Mouse (Mus musculus) liver, embryonic 13.5 days (tissue): Measurements from ENCODE around the gene Vasn. TPM values are rescaled to one million over a fixed set of nuclear protein-coding genes. Genes with fewer than 3 reads are reported as not detected.

Source experiments
- ATAC-seq: fragments of 200-750 bp; cut with Nextera tagmentation; 2 replicates; pipeline ENCODE4 v1.8.0; 2017; ENCODE audit warnings: low read depth, mild to moderate bottlenecking, moderate number of reproducible peaks, moderate library complexity
- DNase-seq: peaks from one replicate; pipeline ENCODE4 v3.0.0; 2022
- H3K27ac ChIP-seq: fragments of 300-500 bp; sonication (generic); 2 replicates; pipeline ENCODE4 v1.5.1; 2015; ENCODE audit warnings: moderate library complexity, mild to moderate bottlenecking, inconsistent platforms
- H3K27me3 ChIP-seq: fragments of 300-500 bp; sonication (generic); 2 replicates; pipeline ENCODE4 v1.6.1; 2015; ENCODE audit warnings: mild to moderate bottlenecking, inconsistent platforms
- H3K36me3 ChIP-seq: fragments of 300-500 bp; sonication (generic); 2 replicates; pipeline ENCODE4 v1.6.1; 2015; ENCODE audit warnings: mild to moderate bottlenecking, inconsistent platforms
- H3K4me1 ChIP-seq: fragments of 300-500 bp; sonication (generic); replicated peaks from 2 replicates; pipeline ENCODE4 v1.6.1; 2015; ENCODE audit warnings: inconsistent platforms
- H3K4me2 ChIP-seq: fragments of 300-500 bp; sonication (generic); 2 replicates; pipeline ENCODE4 v1.6.1; 2015; ENCODE audit warnings: inconsistent platforms, mild to moderate bottlenecking, moderate library complexity
- H3K4me3 ChIP-seq: fragments of 300-500 bp; sonication (generic); replicated peaks from 2 replicates; pipeline ENCODE4 v1.5.1; 2015; ENCODE audit warnings: mild to moderate bottlenecking, inconsistent platforms
- H3K9ac ChIP-seq: fragments of 300-500 bp; sonication (generic); 2 replicates; pipeline ENCODE4 v1.6.1; 2015; ENCODE audit warnings: mild to moderate bottlenecking, inconsistent platforms
- H3K9me3 ChIP-seq: fragments of 300-500 bp; sonication (generic); replicated peaks from 2 replicates; pipeline ENCODE4 v1.6.1; 2016; ENCODE audit warnings: inconsistent platforms
- WGBS: fragments of 180-500 bp; shearing (Covaris S2); methylation state at CpG from one replicate; pipeline ENCODE4 v1.1.7; 2015; ENCODE audit not compliant: insufficient replicate concordance; 5-methylcytosine and 5-hydroxymethylcytosine counted together
- polyA plus RNA-seq: library from polyadenylated mRNA; unstranded; fragments of >200 nt; fragmentation: Nextera tagmentation; extraction: Ambion mirVana; gene quantifications from 2 replicates; pipeline ENCODE4 v1.2.1, GENCODE M21; 2015

Gene Vasn
- polyA plus RNA-seq, 1 experiment from 2014 or later: 2.9 TPM

DNA sequence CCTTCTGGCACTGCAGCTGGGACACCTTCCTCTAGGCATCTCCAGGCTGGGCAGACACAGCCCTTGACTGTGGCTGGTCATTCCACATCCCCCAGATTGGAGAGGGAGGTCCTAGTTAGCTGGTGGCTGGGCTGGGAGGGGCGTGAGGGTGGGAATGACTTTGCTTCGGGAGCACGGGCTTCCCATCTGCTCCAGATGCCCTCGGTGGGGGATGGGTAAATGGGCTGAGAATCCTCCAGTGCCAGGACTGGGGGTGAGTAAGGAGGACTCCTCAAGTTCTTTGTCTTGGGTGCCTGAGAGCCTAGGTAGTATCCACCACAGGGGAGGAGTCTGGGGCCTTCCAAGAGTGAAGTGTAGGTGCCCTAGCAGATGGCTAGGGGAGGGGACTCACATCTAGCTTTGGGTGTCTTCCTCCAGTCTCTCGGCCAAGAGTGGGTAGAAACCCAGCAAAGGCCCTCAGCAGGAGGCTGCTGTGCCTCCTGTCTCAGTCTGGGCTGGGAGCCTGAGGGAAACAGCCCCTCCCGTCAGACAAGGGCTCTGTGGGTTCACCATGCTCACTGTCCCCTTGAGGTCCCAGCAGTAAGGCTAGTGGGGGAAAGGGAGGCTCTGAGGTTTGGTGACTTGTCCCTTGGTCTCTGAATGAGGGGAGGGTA lies 40.7 kb upstream of the Vasn start:
- peaks cover 40% of the 10 kb centered on the region for H3K27me3 ChIP-seq
- no peaks in the 10 kb centered on the region for H3K9me3 ChIP-seq
- no peak overlapping the region for H3K9ac ChIP-seq
- no peak for DNase-seq
- WGBS: 53% methylated on average over 6 of the region's 6 CpGs
- H3K36me3 ChIP-seq: no peaks in the 10 kb centered on the region
- peaks cover 79% of the 10 kb centered on the region for H3K4me1 ChIP-seq
- no peak overlapping the region for H3K4me2 ChIP-seq
- no peak overlapping the region for H3K27ac ChIP-seq
- H3K4me3 ChIP-seq: no peak overlapping the region
- ATAC-seq: no peak

GRCm38 (mm10) chr16:4599616-4600015 lies 40.1 kb upstream of the Vasn start:
- ATAC-seq: no peak
- no peak overlapping the region for H3K27ac ChIP-seq
- H3K4me3 ChIP-seq: no peak overlapping the region
- H3K27me3 ChIP-seq: peaks cover 34% of the 10 kb centered on the region
- H3K4me2 ChIP-seq: no peak overlapping the region
- H3K4me1 ChIP-seq: peaks cover 85% of the 10 kb centered on the region
- H3K9me3 ChIP-seq: no peaks in the 10 kb centered on the region
- no peak overlapping the region for H3K9ac ChIP-seq
- no peak for DNase-seq
- no peaks in the 10 kb centered on the region for H3K36me3 ChIP-seq
- 55% methylated on average over 3 of the region's 3 CpGs for WGBS

- H3K4me1 ChIP-seq: peaks cover 87% of the 10 kb centered on the region
- H3K9me3 ChIP-seq: no peaks in the 10 kb centered on the region
- 54% methylated on average over 9 of the region's 9 CpGs for WGBS
- H3K9ac ChIP-seq: no peak overlapping the region
- H3K27ac ChIP-seq: peak overlapping the region; percentile 61; the same call in 1 of the 2 replicates
- ATAC-seq: no peak
- peaks cover 22% of the 10 kb centered on the region for H3K27me3 ChIP-seq
- H3K4me2 ChIP-seq: no peak overlapping the region
- H3K4me3 ChIP-seq: no peak overlapping the region
- DNase-seq: no peak
- no peaks in the 10 kb centered on the region for H3K36me3 ChIP-seq
These were observed 38.9 kb upstream of the Vasn start for GRCm38 (mm10) chr16:4600701-4601310.

GRCm38 (mm10) chr16:4602189-4602588 lies 37.6 kb upstream of the Vasn start:
- H3K27ac ChIP-seq: peak overlapping the region; percentile 61
- DNase-seq: no peak
- H3K4me3 ChIP-seq: no peak overlapping the region
- no peaks in the 10 kb centered on the region for H3K9me3 ChIP-seq
- no peak overlapping the region for H3K9ac ChIP-seq
- no peak overlapping the region for H3K4me2 ChIP-seq
- ATAC-seq: peak; percentile 24
- H3K4me1 ChIP-seq: peaks cover 88% of the 10 kb centered on the region
- H3K36me3 ChIP-seq: no peaks in the 10 kb centered on the region
- 42% methylated on average over 3 of the region's 3 CpGs for WGBS
- peaks cover 8% of the 10 kb centered on the region for H3K27me3 ChIP-seq

DNA sequence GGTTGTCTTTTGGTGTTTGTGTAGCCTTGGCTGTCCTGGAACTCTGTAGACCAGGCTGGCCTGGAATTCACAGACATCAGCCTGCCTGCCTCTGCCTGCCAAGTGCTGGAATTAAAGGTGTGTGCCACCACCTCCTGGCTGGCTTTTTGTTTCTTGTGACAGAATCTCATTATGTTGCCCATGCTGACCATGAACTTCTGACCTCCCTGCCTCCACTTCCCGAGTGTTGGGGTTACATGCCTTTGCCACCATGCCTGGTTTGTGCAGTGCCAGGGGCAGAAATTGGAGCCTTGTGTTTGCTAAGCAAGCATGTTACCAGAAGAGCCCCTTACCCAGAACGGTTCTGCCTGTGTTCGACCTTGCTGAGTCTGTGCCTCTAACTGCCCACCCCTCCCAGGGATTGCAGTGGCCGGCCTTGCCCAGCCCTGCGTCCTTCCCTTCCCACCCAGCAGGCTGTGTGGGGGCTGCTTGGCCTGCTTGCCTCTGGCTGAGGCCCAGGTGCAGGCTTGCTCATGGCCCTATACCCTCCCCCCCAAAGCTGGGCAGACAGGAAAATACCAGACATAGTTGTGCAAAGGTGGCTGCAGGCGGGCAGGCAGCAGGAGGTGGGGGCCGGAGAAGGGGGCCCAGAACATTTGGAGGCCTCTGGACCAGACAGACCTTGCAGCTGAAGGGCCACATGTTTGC lies 36.8 kb upstream of the Vasn start:
- Histone ChIP-seq H3K27me3 (peaks cover 1% of the 10 kb centered on the region; the same call in 1 of the 2 replicates), H3K9ac (no peak overlapping the region), H3K36me3 (no peaks in the 10 kb centered on the region), H3K4me2 (no peak overlapping the region), H3K4me3 (no peak overlapping the region), H3K27ac (peak overlapping the region; percentile 61), H3K4me1 (peaks cover 89% of the 10 kb centered on the region), H3K9me3 (no peaks in the 10 kb centered on the region)
- 58% methylated on average over 7 of the region's 7 CpGs for WGBS
- ATAC-seq: no peak
- DNase-seq: no peak

GRCm38 (mm10) chr16:4603453-4603837 lies 36.3 kb upstream of the Vasn start:
- Histone ChIP-seq H3K27ac (peak overlapping the region; percentile 61), H3K27me3 (no peaks in the 10 kb centered on the region), H3K4me1 (peaks cover 83% of the 10 kb centered on the region), H3K4me3 (no peak overlapping the region), H3K36me3 (no peaks in the 10 kb centered on the region), H3K4me2 (no peak overlapping the region), H3K9me3 (no peaks in the 10 kb centered on the region), H3K9ac (no peak overlapping the region)
- ATAC-seq (no peak), DNase-seq (no peak)
- 67% methylated on average over 1 of the region's 1 CpGs for WGBS

DNA sequence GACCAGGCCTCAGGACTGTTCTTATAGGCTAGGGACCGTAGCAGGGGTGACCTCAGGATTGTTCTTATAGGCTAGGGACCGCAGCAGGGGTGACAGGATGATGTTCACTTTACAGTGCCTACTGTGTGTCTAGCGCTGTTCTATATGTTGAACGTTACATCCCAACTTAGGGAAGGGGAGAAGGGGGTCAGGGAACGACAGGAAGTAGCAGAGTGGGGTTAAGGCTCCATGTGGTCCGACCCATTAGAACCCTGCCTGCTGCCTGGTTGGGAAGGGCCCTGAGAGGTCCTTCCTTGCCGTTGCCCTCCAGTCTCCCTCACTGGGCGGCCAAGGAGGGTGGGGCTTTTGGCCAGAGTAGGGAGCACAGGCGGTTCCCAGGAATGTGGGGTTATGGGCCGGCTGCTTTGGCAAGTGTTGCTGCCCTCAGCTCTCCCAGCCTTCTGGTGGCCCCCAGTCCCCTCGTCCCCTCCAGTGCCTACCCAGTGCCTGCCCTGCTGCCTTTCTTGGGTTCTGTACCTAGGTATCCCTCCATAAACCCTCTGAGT lies 35.4 kb upstream of the Vasn start:
- Histone ChIP-seq H3K9me3 (no peaks in the 10 kb centered on the region), H3K36me3 (peaks cover 6% of the 10 kb centered on the region; the same call in 1 of the 2 replicates), H3K9ac (no peak overlapping the region), H3K27me3 (no peaks in the 10 kb centered on the region), H3K27ac (0 out of 2 replicates have a peak overlapping the region, but pooled peaks have one; percentile 14), H3K4me3 (no peak overlapping the region), H3K4me1 (peaks cover 76% of the 10 kb centered on the region), H3K4me2 (no peak overlapping the region)
- DNase-seq (no peak), ATAC-seq (no peak)
- WGBS: 76% methylated on average over 11 of the region's 11 CpGs

- no peak overlapping the region for H3K4me3 ChIP-seq
- no peak overlapping the region for H3K9ac ChIP-seq
- DNase-seq: no peak
- peaks cover 6% of the 10 kb centered on the region; the same call in 1 of the 2 replicates for H3K36me3 ChIP-seq
- peaks cover 70% of the 10 kb centered on the region for H3K4me1 ChIP-seq
- 64% methylated on average over 13 of the region's 13 CpGs for WGBS
- no peak overlapping the region for H3K27ac ChIP-seq
- H3K9me3 ChIP-seq: no peaks in the 10 kb centered on the region
- ATAC-seq: no peak
- H3K27me3 ChIP-seq: no peaks in the 10 kb centered on the region
- H3K4me2 ChIP-seq: no peak overlapping the region
These were observed 34.1 kb upstream of the Vasn start for GRCm38 (mm10) chr16:4605514-4606131.

GRCm38 (mm10) chr16:4606431-4607084 lies 33.2 kb upstream of the Vasn start:
- DNase-seq: no peak
- no peak for ATAC-seq
- no peaks in the 10 kb centered on the region for H3K9me3 ChIP-seq
- H3K4me3 ChIP-seq: no peak overlapping the region
- H3K36me3 ChIP-seq: peaks cover 11% of the 10 kb centered on the region
- H3K4me2 ChIP-seq: no peak overlapping the region
- peaks cover 61% of the 10 kb centered on the region for H3K4me1 ChIP-seq
- no peak overlapping the region for H3K9ac ChIP-seq
- H3K27ac ChIP-seq: 0 out of 2 replicates have a peak overlapping the region, but pooled peaks have one; percentile 6
- H3K27me3 ChIP-seq: no peaks in the 10 kb centered on the region
- 20% methylated on average over 5 of the region's 5 CpGs for WGBS

GRCm38 (mm10) chr16:4607818-4608531 lies 31.8 kb upstream of the Vasn start:
- 45% methylated on average over 9 of the region's 9 CpGs for WGBS
- H3K4me1 ChIP-seq: peaks cover 48% of the 10 kb centered on the region
- no peaks in the 10 kb centered on the region for H3K27me3 ChIP-seq
- no peak overlapping the region for H3K4me3 ChIP-seq
- H3K9me3 ChIP-seq: no peaks in the 10 kb centered on the region
- no peak overlapping the region for H3K27ac ChIP-seq
- H3K36me3 ChIP-seq: peaks cover 20% of the 10 kb centered on the region
- ATAC-seq (peak; percentile 24; the same call in 1 of the 2 replicates), DNase-seq (peak; percentile 63)
- no peak overlapping the region for H3K9ac ChIP-seq
- no peak overlapping the region for H3K4me2 ChIP-seq
